Mouse (Mus musculus) A20 (cell line): ENCODE results near the gene Alkal2.

ENCODE experiments used
- DNase-seq: peaks from one replicate; pipeline ENCODE4 v3.0.0-alpha.2; 2011; ENCODE audit warnings: low read depth, low spot score

Alkal2 gene

DNA sequence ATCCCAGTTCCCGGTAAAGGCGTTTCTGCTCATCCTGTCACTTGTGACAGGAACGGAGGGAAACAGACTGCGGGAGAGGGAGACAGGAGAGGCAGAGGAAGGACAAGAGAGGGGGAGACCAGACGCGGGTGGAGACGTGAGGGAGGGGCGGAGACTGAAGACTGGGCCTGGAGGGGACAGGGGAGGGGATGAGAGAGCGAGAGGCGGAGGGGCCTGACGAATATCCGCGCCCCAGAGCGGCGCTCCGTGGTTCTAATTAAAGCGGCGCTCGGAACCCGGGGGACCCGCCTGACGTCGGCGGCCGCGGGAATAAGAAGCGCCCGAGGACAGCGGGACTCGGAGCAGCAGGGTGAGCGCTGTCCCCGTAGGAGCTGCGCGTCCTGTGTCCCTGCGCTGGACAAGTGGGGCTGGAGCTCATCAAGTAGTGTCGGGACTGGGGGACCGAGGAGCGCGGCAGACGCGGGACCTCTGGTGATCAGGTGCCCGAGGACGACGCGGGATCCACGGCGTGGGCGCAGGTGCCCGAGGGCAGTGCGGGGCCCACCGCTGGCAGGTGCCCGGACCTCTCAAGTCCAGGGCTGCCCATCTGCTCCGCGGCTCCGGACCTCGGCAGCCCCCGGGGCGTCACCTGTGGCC, at the start of gene Alkal2:
Alkal2 (plus strand) TSS at position 337 of the 636 bp plus-strand sequence.
- no peak for DNase-seq

DNA sequence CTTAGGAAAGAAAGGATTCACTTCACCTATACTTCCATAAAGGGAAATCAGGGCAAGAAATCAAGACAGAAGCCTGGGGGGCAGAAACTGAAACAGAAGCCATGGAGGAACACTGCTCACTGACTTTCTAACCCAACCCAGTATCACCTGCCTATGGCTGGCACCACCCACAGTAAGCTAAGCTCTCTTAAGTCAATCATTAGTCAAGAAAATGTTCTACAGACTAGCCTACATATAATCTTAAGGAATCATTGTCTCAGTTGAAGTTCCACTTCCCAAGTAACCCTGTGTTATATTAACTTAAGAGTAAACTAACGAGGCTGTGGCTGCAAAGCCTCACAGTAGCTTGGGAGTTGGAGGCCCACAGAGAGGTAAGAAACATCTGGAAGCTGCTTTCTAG, 35.6 kb upstream of the Alkal2 start:
- no peak for DNase-seq

DNA sequence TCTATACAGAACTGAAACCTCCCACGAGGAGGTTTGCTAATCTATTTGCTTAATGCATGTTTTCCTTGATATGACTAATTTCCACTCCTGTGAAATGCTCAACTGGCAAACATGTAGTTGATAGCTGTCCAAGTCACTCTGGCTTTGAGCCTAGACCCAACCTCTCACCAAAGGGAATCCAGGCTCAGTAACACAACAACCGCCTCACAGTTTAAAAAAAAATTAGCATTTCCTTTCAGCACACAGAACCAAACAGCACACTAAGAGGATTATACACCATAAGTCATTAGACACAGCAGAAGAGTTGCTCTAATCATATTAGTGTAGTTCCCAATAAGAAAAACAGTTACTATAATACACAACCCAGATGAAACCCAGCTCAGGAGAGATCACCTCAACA, 33.2 kb upstream of the Alkal2 start:
- no peak for DNase-seq

DNA sequence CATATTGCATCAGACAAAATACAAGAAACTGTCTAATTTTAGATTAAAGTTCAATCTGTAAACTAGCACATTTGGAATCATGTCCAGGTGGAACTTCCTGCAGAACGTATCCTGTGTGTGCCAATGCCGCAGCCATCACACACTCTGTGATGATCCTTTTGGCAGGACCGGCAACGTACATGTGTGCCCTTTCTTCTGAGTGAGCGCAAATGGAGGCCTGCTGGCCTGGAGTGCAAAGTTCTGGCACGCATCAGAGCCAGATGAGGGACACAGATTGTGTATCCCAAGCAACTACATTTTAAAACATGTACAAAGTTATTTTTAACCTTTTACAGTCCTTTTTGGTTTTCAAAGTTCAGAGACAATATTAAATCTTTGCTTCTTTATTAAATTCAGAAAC, 32.3 kb upstream of the Alkal2 start:
- DNase-seq = no peak

DNA sequence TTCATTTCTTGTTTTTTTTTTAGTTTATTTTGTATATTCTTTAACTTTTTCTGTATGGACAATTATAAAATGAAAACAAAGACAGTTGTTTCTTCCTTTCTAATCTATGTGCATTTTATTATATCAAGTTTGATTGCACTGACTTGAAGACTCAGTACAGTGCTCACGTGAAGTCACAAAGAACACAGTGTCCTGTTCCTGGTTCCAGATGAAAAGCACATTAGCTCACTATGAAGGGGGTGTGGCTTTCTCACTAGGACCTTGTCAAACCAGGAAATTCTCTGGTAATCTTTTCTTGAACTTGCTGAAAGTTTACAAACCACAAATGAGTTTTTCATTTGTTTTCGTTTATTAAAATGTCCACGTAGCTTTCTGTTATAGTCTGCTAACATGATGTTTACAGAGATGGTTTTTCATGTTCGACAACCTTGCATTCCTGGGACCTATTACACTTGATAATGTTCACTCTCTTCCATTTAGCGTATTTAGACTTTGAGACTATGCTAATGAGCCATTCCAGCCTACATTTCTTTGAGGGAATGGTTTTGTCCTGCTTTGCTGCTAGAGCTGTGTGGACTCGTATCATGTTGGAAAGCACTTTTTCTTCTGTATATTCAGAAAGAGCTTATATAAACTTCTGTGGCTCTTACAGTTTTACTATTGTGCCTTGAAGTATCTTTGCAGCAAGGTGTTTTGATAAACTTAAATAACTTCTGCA, 28.5 kb upstream of the Alkal2 start:
- DNase-seq = no peak

DNA sequence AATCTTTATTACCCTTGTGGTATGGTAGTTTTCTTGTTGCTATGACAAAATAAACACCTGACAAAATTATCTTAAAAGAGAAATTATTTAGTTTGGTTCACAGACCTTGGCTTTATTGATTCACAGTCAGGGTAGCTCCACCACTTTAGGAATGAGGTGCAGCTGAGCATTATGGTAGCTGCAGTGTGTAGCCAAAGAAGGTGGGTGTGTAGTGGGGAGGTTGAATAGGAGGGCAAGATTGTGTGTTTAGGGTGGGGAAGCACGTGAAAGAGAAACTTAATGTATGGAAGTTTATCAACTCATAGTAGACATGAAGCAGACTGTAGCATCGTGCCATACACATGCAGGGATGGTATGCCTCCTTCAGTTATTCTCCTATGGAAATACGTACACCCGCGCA, 27.9 kb upstream of the Alkal2 start:
- DNase-seq = no peak

DNA sequence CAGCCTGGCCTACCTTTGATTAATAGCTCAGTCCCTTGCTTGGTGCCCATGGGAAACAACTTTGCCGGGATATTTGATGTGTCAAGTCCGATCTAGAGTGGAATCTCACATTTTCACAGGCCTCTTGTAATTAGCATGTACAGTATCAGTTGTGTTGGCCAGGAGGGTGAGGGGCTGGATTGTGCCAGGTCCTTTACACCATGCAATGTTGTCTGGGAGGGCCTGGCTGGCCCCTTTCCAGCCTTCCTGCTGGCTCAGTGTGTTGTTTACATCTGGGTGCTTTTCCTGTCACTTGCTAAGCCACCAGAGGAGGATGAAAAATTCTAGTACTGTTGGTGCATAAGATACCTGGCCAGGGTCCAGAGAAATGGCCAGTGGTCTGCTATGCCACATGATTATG, 19.8 kb upstream of the Alkal2 start:
- DNase-seq = no peak

DNA sequence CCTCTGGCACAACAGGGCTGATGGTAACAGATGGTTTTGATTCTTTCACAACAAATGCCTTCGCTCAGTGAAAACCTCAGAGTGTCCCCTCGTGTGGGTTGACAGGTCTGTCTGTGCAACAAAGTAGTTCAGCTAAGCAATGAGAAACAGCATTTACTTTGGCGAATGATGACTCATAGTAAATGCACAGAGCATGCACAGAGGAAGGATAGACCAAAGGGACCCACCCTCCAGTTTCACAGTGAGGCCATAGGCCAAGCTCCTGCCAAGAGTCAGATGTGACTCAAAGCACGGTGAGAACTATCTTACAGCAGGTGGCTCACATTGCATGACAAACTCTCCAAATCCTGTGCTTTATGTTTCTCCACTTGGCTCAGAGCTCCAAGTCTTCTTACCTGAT, 18.3 kb upstream of the Alkal2 start:
- DNase-seq = no peak

DNA sequence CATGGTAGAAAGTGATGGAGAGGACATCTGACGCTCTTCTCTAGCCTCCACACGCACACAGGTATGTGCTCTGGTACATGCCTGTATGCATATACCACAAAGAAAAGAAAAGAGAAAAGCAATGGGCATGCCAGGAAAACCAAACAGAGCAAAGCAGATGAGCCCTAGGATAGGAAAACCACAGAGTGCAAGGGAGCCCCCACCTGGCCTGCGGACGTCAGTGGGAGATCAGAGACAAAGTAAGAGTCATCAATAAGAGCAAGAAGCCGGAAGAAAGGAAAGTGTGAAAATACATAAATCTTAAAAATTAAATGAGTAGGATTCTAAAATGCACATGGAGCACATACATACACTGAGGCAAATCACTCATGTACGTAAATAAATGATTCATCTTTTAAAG, 4.7 kb upstream of the Alkal2 start:
- no peak for DNase-seq

DNA sequence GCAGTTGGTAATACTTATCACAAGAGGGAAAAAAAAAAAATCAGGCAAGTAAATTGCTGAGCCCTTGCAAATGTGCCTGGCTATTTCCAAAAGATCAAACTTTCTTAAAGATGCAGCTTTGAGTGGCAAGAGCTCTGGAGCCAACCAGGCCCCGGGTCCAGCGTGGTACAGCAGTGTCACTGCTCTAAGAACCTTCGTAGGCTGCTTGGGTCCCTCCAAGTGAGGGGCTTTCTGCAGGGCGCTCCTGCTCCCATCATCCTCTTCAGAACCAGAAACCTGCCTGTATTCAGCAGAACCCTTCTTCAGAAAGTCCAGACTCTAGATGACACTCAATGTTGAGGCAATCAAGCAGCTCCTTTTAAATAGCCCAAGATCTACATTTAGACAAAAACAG, 533 bp upstream of the Alkal2 start:
- no peak for DNase-seq

DNA sequence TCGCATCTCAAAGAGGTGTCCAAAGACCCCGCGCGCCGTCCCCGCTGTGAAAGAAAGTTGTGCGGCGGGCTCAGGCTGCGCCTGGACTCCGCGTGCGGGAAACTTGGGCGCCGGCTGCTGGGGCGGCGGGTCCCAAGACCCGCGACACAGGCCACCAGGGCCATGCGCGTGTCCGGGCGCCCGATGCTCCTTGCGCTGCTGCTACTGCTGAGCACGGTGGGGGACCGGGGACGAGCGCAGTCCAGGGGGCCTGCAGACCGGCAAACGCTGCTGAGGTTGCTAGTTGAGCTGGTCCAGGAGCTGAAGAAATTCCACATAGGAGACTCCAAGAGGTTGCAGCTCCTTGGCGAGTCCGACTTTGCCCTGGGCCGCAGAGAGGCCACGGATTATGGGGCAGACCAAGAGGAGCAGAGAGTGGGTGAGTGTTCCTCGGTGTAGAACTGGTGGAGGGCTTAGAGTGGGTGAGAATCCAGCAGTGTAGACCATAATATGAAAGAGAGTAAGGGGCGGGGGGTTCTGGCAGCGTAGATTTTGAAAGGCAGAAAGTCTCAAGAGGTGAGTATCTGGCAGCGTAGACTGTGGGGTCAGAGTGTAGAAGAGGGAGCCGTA, 604 bp downstream of the Alkal2 start:
- no peak for DNase-seq

DNA sequence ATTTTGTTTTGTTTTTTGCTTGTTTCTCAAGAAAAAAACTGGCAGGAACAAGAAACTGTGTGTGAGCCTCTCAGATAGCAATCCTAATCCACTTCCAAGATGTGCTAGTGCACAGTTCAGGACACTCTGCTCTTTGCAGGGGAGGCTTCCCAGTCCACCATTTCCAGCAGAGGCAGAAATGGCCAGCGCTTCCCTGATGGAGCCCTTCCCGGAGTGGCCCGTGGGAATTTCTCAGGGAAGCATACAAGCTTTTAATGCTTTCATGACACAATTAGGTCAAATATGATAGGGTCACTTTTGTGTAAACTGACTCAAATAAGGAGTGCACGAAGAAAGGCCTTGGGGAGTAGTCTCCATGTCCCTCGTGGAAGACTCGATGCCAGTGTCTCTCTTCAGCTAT, 1.8 kb downstream of the Alkal2 start:
- no peak for DNase-seq

DNA sequence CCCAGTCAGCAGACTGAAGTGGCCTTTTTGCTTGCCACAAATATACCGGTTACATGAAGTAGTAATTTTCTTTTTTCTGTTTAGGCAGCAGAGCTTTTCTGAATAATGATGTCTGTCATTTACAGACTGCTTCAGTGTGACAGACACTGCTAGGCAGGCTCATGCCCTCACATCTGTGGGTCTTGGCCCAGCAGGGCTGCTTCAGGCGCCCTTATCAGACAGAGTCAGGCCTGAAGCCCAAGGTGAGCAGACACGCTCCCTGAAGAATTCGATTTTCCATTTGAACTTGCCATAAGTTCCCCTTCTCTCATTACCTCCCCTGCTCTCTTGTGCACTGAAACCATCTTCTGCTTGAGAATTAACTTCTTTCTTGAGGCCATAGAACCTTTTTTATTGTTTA, 3.9 kb downstream of the Alkal2 start:
- no peak for DNase-seq

DNA sequence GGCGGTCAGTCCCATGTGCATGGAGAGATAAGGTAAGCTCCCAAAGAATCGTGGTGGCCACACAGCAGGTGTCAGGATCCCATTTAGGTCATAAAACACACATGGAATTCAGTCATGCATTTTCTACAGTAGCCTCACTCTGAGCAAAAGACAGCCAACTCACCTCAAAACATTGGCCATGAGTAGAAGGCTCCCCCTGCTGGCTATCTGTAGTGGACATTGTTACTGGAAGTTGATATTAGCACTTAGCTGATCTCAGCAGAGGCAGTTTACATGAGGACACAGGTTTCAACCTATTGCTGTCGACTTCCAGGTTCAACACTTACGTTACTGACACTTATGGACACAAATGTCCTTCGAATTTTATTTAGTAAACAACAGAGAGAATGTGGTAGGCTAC, 5.9 kb downstream of the Alkal2 start:
- peak; percentile 55 for DNase-seq

DNA sequence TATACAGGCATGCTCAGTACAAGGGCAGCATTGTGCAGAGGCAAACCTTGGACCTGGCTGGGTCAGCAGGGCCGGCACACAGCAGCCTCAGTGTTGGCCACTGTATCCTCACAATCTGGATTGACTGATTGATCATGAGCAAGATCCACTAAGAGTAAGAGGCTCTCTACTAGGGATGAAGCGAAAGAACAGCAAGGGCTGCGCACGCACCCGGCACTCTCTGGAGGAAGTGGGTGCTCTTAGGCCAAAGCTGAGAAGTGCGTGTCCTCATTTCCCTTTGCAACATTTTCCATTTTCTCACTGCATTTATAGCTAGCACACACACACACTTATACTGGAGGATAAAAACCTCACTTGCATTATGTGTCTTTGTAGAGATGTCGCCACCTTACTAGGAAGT, 7.3 kb downstream of the Alkal2 start:
- no peak for DNase-seq

DNA sequence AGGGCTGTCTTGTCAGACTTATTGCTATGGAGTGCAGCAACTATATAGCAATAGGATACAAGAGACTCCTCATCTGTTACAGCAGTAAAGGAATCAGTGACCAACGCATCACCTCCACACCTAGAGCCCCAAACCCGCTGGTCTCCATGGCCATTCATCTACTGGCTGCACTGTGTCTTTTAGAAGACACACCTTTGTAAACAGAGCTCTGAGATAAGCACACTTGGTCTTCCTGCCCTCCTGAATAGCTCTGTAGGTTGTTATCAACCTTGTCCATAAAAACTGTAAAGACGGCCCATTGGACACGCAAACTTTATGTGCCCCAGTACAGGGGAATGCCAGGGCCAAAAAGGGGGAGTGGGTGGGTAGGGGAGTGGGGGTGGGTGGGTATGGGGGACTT, 12.9 kb downstream of the Alkal2 start:
- no peak for DNase-seq

DNA sequence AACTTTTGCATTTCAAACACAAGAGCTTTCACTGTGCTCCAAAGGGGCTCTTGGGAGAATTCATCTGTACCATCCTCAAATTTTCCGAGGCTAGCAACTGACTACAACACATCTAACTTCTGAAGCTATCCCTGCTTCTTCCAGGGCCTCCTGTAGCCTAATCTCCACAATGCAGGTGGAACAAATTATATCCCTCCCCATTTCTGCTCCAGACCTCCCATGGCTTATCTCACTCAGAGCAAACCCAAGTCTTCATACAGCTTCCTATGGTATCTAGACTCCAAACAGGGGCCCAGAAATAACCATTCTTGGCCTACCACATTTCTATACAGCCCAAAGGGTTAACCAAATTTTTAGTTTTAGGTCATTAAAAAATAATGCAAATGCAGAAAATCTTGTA, 24.5 kb downstream of the Alkal2 start:
- no peak for DNase-seq

DNA sequence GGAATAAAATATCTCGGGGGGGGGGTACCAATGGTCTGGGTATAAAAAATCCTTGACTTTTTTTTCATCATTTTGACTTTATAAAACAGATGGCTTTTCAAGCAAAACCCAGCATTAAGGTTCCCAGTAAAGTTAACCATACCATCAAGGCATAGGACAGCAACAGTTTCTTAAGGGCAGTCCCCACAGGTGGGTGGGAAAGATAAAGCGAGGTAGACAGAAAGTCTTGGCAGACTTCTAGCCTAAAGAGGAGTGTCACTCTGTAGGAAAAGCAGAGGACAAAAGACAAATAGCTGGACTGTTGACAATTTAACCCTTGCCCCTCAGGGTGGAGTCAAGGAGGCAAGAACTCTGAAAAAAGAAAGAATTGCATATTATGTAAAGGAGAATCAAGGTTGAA, 25.8 kb downstream of the Alkal2 start:
- no peak for DNase-seq

DNA sequence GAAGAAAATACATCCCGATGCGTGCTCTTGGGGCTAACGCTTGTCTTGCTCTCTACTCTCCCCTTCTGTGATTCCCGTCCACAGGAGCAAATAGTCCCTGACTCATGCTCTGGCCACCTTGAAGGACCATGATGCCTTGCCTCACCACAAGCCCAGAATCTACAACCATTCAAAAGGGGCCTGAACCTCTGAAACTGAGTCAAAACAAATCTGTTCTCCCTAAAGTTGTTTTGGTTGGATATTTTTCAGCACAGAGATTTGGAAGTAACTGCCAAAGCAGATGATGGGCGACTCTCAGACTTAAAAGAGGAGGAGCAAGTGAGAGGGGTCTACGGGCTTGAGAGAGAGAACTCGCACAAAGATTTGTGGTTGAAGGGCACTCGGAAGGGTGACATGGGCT, 26.7 kb downstream of the Alkal2 start:
- peak; percentile 53 for DNase-seq

DNA sequence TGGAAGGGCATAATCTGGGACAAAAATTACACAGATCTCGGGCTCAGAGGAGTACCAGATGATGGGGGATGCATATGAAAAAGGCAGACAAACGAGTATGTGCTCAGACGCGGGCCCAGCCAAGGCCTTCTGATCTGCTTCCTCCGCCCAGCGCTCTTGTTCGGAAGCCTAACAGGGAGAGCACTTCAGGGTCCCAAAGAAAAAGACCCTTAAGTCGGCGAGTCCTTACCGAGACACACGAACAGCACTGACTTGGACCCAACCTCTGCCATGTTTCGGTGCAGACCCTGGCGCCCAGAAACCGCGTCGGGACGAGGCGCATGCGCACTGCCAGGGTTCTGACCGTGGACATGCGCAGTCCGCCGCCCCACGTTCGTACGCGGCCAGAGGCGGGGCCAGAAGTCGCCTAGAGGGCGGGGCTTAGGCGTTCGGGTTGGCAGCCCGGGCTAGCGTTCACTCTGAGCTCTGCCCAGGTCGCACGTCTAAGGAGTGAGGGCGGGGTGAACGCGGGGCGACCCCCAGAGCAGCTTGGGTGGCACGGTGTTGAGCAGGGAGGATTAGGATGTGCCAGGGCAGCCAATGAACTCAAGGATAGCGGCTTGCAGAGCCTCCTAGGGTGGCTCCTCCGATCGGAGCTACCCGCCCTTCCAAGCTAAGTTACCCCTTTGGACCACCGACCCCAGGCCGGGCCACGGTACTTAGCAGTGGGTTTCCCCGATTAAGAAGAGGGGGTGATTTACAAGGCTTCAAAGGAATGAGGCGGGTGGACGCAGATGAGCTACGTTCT, 27.3 kb downstream of the Alkal2 start, which contains the start of the genes Acp1 and Sh3yl1:
Acp1 (minus strand) TSS at position 329 of the 787 bp plus-strand sequence.
Sh3yl1 (plus strand) TSS at position 408 of the 787 bp plus-strand sequence.
- DNase-seq = peak; percentile 95

DNA sequence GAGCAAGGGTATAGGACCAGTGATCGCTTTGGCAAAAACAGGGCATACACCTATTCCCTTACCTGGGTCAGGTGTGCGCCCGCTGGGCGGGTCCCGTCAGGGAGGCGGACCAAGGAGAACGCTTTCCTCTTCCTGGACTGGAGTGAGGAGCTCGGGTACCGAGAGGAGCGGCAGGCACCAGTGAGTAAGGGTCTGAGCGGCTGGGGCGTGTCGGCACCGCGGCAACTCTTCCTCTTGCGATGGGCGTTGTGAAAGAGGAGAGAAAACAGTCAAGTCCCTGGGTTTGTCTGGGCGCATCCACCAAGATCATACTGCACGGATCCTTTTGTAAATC, 27.9 kb downstream of the Alkal2 start:
- no peak for DNase-seq

DNA sequence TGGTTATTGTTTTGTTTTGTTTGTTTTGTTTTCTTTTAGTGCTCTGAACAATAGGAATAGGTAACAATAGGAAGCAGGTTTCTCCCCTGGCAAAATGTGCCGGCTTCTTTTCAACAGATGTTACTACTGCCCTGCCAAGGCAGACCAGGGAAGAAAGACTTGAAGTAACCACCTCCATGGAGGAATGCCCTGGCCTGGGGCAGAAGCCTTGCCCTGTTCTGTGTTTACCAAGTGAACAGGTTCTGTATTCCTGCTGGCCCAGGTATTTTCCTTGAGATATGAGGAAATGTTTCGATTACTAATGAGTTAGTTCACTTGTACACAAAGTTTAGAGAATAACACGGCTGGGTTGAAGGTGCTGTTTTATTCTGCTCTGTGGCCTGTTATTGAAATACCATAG, 28.7 kb downstream of the Alkal2 start:
- no peak for DNase-seq
